Mouse (Mus musculus): ENCODE data around the gene Pld5. TPM values are rescaled to one million over a fixed set of nuclear protein-coding genes. Genes with fewer than 3 reads are reported as not detected.

Pld5 gene
- total RNA-seq, 2 experiments from 2014 or later, result 1.7 TPM

DNA sequence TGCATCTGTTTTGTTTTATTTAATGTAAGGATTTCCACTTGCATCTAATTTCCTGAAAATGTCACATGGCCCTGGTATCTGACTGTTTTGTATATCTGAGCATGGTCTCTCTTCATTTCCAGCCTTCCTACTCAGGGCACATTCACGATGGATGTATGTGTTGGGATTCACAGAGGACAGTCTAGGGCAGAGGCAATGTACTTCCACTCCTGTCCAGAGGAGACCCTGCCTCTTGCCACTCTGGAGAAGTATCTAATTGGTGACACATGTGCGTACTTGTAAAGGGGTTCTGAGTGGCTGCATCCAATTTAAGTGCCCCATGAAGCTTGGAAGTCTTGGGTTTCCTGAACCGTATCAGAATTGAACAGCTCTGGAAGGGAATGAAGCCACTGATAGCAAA lies 324.7 kb downstream of the Pld5 start:
- TF ChIP-seq CTCF (conservative IDR thresholded peaks at IDR 0.05), result no peak
- DNase-seq (ENCODE audit: low spot score in 2 of 2), result no peak
- no peak overlapping the region for H3K27ac ChIP-seq
- H3K4me3 ChIP-seq, result no peak overlapping the region

DNA sequence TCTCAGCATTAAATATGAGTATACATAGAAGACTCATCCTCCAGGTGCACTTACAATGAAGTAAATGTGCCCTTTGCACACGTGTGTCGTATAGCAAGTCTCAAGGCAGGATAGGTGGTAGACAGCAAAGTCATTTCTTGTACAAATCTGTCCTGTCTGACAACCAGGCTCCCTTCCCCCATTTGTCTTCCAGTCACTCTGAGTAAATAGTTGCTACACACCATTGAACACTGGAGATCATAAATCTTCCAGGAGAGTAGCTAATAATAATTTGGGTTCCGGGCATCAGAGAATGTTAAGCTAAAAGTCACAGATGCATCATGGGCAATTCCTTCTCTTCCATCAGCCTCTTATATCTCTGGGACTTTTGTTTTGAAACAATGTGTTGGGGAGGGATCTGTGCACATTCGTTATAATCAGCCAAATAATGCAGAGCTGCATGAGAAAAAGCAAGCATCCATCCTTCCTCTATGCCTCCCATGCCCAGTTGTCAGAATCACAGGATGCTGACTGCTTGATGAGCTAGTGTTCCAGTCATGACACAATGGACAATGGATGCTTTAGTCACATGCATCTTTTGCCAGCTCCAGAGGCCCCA lies 328.3 kb downstream of the Pld5 start:
- no peak overlapping the region for H3K27ac ChIP-seq
- TF ChIP-seq CTCF (conservative IDR thresholded peaks at IDR 0.05), result no peak
- H3K4me3 ChIP-seq, result no peak overlapping the region
- DNase-seq (ENCODE audit: low spot score in 2 of 2), result no peak

DNA sequence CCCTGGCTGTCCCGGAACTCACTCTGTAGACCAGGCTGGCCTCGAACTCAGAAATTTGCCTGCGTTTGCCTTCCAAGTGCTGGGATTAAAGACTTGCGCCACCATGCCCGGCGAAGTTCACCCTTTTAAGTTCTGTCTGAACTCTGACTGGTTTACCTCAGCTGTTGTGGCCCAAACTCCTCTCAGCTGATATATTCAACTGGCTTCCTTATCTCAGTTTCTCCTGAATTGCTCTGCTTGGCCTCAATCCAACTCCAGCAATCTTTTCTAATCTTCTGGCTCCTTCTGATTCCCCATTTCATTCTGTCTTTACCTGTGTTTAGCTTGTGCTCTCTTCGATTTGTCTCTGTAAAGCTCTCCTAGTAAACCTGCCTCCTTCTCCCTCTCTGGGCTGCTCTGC lies 331.9 kb downstream of the Pld5 start:
- H3K27ac ChIP-seq, result no peak overlapping the region
- H3K4me3 ChIP-seq, result no peak overlapping the region
- no peak for TF ChIP-seq CTCF (conservative IDR thresholded peaks at IDR 0.05)
- no peak for DNase-seq (ENCODE audit: low spot score in 2 of 2)

DNA sequence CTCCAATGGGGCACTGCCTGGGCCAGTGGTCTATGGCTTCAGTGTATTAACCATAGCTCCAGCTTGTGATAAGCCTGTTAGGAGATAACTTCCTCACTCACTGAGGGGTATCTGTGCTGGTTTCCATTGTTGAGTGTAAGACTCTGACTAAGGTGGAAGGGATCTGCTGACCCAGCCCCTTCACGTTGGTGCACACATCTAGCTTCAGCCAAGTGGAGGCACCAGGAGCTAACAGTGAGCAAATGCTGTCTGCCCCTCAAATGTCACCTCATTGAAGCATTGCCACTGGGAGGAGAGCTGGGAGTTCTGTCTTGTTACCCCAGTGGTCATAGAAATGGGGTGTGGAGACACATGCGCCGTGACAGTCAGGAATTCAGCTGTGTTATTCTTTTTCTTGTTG lies 336.4 kb downstream of the Pld5 start:
- DNase-seq (ENCODE audit: low spot score in 2 of 2), result no peak
- TF ChIP-seq CTCF (conservative IDR thresholded peaks at IDR 0.05), result no peak
- H3K27ac ChIP-seq, result no peak overlapping the region
- no peak overlapping the region for H3K4me3 ChIP-seq

DNA sequence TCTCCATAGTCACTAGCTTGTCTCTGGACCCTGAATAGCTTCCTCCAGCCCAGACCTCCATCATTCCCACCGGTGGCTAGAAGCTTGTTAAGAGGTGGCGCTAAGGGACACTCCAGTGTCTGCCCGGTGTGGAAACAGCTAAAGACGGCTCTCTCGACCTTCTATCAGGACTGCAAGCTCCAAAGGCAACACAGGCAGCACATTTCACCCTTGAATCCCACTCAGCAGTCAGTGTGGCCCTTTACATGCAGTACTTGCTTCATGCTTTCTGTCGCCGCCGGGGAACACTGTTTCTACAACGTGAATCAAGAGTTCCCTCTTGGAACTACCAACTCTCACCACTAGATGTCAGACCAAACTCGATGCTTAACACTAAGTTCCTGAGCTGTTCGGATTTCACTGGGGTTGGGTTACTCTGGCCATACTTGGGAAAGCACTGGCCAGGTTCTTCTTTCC lies 338.8 kb downstream of the Pld5 start:
- Histone ChIP-seq H3K27ac (no peak overlapping the region), H3K4me3 (no peak overlapping the region)
- DNase-seq (ENCODE audit: low spot score in 2 of 2), result peak; percentile 48 to 85
- TF ChIP-seq CTCF (conservative IDR thresholded peaks at IDR 0.05), result peak; percentile 96

DNA sequence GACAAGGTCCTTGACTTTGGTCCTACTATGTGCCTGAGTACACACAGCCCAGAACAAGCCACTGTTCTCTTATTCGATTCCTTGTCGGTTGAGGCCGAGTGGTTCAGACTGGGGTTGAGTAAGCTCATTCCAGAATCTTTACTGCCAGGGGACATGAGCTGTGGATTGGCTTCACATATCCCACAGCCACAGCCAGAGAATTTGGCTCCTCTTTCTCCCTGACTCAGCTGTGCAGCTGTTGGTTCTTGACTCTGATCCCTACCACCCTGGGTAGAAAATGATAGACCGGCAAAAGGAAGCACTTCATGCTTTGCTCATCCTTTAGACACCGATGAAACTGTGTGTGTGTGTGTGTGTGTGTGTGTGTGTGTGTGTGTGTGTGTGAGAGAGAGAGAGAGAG lies 343.7 kb downstream of the Pld5 start:
- no peak for TF ChIP-seq CTCF (conservative IDR thresholded peaks at IDR 0.05)
- no peak for DNase-seq (ENCODE audit: low spot score in 2 of 2)
- Histone ChIP-seq H3K4me3 (no peak overlapping the region), H3K27ac (no peak overlapping the region)

DNA sequence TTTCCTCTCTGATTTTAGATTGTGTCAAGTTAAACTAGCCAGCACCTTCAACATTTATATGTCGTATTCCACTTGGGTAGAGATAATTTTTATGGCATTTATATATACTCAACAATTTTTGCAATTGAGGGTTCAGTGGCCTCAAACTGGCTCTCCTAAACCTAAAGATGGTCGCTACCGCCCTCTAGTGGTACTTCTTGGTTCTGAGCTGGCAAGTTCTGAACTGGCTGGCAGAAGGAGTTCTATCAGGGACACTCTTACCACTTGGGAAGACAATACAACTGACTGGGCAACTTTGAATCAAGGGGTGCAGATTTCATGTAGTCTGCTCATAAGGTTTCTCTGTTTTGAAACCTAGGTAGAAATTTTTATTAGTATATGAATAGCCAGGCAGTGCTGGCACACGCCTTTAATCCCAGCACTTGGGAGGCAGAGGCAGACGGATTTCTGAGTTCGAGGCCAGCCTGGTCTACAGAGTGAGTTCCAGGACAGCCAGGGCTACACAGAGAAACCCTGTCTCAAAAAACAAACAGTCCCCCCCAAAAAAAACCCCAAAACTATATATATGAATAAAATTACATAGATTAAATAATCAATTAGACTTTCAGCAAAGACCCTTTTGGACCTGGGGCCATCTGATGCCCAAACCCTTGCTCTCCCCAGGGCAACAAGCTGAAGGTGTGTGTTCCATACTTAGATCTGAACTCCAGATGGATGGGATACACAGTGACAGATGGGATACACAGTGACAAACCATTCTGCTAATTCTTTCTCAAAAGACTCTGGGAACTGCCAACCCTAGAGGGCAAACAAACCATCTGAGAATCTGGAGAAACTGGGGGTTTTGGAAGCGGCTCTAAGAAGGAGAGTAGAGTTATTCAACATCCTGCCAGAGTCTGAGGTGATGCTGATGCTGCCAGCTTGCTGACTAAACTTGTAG lies 351.0 kb downstream of the Pld5 start:
- peak; percentile 93 for TF ChIP-seq CTCF (conservative IDR thresholded peaks at IDR 0.05)
- Histone ChIP-seq H3K27ac (no peak overlapping the region), H3K4me3 (no peak overlapping the region)
- DNase-seq (ENCODE audit: low spot score in 2 of 2), result peak; percentile 72 to 85

DNA sequence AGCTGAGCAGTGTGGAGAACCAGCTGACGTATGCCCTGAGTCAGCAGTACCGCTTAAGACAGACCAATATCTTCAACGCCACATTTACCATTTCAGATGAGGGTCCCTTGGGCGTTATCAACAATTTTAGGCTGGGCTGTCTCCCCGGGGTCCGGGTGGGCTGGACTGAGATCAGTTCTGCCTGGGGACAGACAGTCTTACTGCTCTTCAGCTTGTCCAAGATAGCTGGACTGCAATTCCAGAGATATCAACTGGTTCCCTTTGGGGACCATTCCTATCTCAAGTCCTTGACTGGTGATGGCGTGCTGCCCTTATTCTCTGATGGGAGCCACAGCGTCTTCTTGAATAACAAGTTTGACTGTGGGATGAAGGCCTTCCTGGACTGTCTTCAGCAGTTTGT lies 354.0 kb downstream of the Pld5 start:
- H3K4me3 ChIP-seq, result no peak overlapping the region
- DNase-seq (ENCODE audit: low spot score in 2 of 2), result no peak
- H3K27ac ChIP-seq, result no peak overlapping the region
- no peak for TF ChIP-seq CTCF (conservative IDR thresholded peaks at IDR 0.05)

DNA sequence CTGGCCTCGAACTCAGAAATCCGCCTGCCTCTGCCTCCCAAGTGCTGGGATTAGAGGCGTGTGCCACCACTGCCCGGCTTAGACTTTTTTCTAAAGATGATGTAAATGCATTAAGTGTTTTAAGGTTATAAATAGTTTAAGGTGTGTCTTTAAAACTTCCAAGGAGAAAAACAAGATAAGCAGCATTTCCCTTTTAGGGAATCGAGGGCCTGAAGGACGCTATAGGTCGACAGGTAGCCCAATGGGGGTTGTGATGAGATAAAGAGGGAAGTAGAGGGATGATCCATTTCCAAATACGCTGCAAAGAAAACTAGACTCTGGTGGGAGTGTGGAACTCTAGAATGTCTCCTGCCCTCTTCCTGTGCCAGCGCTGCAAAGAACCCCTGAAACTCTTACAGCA lies 355.1 kb downstream of the Pld5 start, which contains the start of gene Gm38100:
TSS of gene Gm38100 (plus strand) at position 301 of the 400 bp plus-strand sequence.
- Histone ChIP-seq H3K4me3 (no peak within 1 kb of the TSS), H3K27ac (no peak within 1 kb of the TSS)
- no peak for TF ChIP-seq CTCF (conservative IDR thresholded peaks at IDR 0.05)
- DNase-seq (ENCODE audit: low spot score in 2 of 2), result no peak

DNA sequence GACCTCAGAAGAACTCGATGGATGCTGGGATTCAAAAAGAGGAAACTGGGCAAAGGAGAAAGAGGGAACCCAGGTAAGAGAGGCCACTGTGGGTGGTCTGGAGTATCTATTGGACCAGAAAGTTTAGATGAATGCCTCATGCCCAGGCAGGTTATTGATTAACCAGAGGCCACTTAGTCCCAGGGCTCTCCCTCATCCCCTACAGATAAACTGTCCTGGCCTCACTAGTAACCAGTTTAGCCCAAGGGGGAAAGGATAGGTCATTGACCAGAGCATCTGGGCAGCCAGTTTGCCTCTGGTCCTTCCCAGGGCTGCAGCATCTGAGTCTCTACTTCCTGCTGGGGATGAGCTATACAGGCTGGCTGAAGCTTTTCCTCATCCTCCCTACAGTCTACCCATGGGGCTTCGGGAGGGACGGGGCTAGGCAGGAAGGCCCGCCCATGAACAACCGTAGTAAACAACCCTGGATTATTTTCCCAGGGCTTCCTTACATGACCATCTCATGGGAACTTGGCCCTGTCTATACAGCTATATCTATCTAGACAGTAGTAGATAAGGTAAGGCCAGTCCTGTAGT lies 361.3 kb downstream of the Pld5 start:
- TF ChIP-seq CTCF (conservative IDR thresholded peaks at IDR 0.05), result no peak
- Histone ChIP-seq H3K4me3 (no peak overlapping the region), H3K27ac (no peak overlapping the region)
- no peak for DNase-seq (ENCODE audit: low spot score in 2 of 2)

All from layer of hippocampus, adult 2 months (tissue).